Mouse (Mus musculus): ENCODE measurements around the gene 1700029H14Rik. TPM values are rescaled to one million over a fixed set of nuclear protein-coding genes. Genes with fewer than 3 reads are reported as not detected.

1700029H14Rik gene
- polyA plus RNA-seq, 1 experiment, result 0.22 TPM

- 80% methylated on average over 8 of the region's 8 CpGs for WGBS
- Histone ChIP-seq H3K36me3 (ENCODE audit: control insufficient read depth, insufficient read depth, low read length) (no peaks in the 10 kb centered on the region), H3K4me1 (ENCODE audit: control insufficient read depth, insufficient read depth, insufficient read length) (no peaks in the 10 kb centered on the region), H3K27ac (ENCODE audit: insufficient read depth, low read length) (no peak overlapping the region), H3K27me3 (ENCODE audit: control insufficient read depth, insufficient read depth, low read length) (no peaks in the 10 kb centered on the region), H3K4me3 (ENCODE audit: extremely low read depth, insufficient read depth, insufficient read length) (no peak overlapping the region)
- no peak for DNase-seq (ENCODE audit: low read depth in 1 of 2, low spot score in 2 of 2)
- no peak for TF ChIP-seq CTCF (IDR thresholded peaks at IDR 0.05; ENCODE audit: extremely low read depth, insufficient read depth, insufficient read length, insufficient replicate concordance)
- no peak for TF ChIP-seq POLR2A (IDR thresholded peaks at IDR 0.05; ENCODE audit: low read depth, low read length)
These were observed 29.1 kb downstream of the 1700029H14Rik start for GRCm38 (mm10) chr8:13533123-13533522.

- H3K27ac ChIP-seq (ENCODE audit: insufficient read depth, low read length), result no peak overlapping the region
- 40% methylated on average over 9 of the region's 9 CpGs for WGBS
These were observed 30.6 kb downstream of the 1700029H14Rik start for GRCm38 (mm10) chr8:13531602-13532171.

GRCm38 (mm10) chr8:13530941-13531340, 31.3 kb downstream of the 1700029H14Rik start:
- Histone ChIP-seq H3K36me3 (ENCODE audit: control insufficient read depth, insufficient read depth, low read length) (no peaks in the 10 kb centered on the region), H3K4me1 (ENCODE audit: control insufficient read depth, insufficient read depth, insufficient read length) (no peaks in the 10 kb centered on the region), H3K27ac (ENCODE audit: insufficient read depth, low read length) (no peak overlapping the region), H3K27me3 (ENCODE audit: control insufficient read depth, insufficient read depth, low read length) (no peaks in the 10 kb centered on the region), H3K4me3 (ENCODE audit: extremely low read depth, insufficient read depth, insufficient read length) (no peak overlapping the region)
- peak in 1 of 2 experiments; percentile 11 for DNase-seq (ENCODE audit: low read depth in 1 of 2, low spot score in 2 of 2)
- WGBS, result 8% methylated on average over 5 of the region's 5 CpGs
- TF ChIP-seq CTCF (IDR thresholded peaks at IDR 0.05; ENCODE audit: extremely low read depth, insufficient read depth, insufficient read length, insufficient replicate concordance), result no peak
- no peak for TF ChIP-seq POLR2A (IDR thresholded peaks at IDR 0.05; ENCODE audit: low read depth, low read length)

More at GRCm38 (mm10) chr8:13531602-13532171, 30.6 kb downstream of the 1700029H14Rik start:
- Histone ChIP-seq H3K36me3 (ENCODE audit: control insufficient read depth, insufficient read depth, low read length) (no peaks in the 10 kb centered on the region), H3K4me1 (ENCODE audit: control insufficient read depth, insufficient read depth, insufficient read length) (no peaks in the 10 kb centered on the region), H3K27me3 (ENCODE audit: control insufficient read depth, insufficient read depth, low read length) (no peaks in the 10 kb centered on the region), H3K4me3 (ENCODE audit: extremely low read depth, insufficient read depth, insufficient read length) (no peak overlapping the region)
- TF ChIP-seq CTCF (IDR thresholded peaks at IDR 0.05; ENCODE audit: extremely low read depth, insufficient read depth, insufficient read length, insufficient replicate concordance) (no peak), POLR2A (IDR thresholded peaks at IDR 0.05; ENCODE audit: low read depth, low read length) (no peak)
- no peak for DNase-seq (ENCODE audit: low read depth in 1 of 2, low spot score in 2 of 2)

DNA sequence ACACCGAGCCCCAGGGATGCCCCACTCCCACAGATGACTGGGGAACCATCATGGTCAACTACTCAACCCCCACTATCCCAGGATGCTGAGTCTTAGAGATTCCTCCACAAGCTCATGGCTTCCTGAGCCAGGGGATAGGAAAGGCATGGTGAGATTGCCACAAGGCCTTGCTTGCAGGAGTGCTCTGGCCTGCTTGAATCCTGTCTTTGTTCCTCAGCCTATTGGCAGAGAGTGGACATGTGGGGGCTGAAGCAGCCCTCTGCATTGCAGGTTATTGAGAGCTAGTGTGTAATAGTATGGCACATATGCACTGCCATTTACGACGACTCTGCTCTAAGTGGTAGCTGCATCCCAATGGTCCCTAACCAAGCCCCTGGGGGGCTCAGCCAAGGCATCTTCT, 31.9 kb downstream of the 1700029H14Rik start:
- no peaks in the 10 kb centered on the region for H3K4me1 ChIP-seq (ENCODE audit: control insufficient read depth, insufficient read depth, insufficient read length)
- TF ChIP-seq POLR2A (IDR thresholded peaks at IDR 0.05; ENCODE audit: low read depth, low read length), result no peak
- no peak for TF ChIP-seq CTCF (IDR thresholded peaks at IDR 0.05; ENCODE audit: extremely low read depth, insufficient read depth, insufficient read length, insufficient replicate concordance)
- no peaks in the 10 kb centered on the region for H3K27me3 ChIP-seq (ENCODE audit: control insufficient read depth, insufficient read depth, low read length)
- WGBS, result 54% methylated on average over 3 of the region's 3 CpGs
- H3K27ac ChIP-seq (ENCODE audit: insufficient read depth, low read length), result no peak overlapping the region
- H3K36me3 ChIP-seq (ENCODE audit: control insufficient read depth, insufficient read depth, low read length), result no peaks in the 10 kb centered on the region
- H3K4me3 ChIP-seq (ENCODE audit: extremely low read depth, insufficient read depth, insufficient read length), result no peak overlapping the region
- no peak for DNase-seq (ENCODE audit: low read depth in 1 of 2, low spot score in 2 of 2)

DNA sequence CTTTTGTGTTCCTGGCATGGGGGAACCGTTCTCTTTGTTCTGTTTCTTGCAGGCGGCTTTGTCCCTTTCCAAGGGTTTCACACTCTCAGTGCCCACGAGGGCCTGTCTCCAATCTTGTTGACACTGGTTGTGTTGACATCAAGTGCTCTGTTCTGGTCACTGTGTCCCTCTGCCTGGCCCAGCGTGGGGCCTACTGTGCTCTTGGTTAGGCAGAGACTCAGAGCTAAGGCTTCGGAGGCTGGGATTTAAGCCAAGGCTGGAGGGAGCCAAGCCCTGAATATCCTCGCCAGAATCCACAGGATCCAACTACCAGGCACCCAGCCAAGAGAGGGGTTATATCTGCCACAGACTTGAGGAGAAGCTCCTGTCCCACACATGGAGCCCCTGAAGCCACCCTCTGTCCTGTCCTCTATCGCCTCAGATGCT, 32.4 kb downstream of the 1700029H14Rik start:
- 79% methylated on average over 7 of the region's 7 CpGs for WGBS
- H3K27me3 ChIP-seq (ENCODE audit: control insufficient read depth, insufficient read depth, low read length), result no peaks in the 10 kb centered on the region
- DNase-seq (ENCODE audit: low read depth in 1 of 2, low spot score in 2 of 2), result no peak
- H3K36me3 ChIP-seq (ENCODE audit: control insufficient read depth, insufficient read depth, low read length), result no peaks in the 10 kb centered on the region
- no peak overlapping the region for H3K4me3 ChIP-seq (ENCODE audit: extremely low read depth, insufficient read depth, insufficient read length)
- H3K4me1 ChIP-seq (ENCODE audit: control insufficient read depth, insufficient read depth, insufficient read length), result no peaks in the 10 kb centered on the region
- H3K27ac ChIP-seq (ENCODE audit: insufficient read depth, low read length), result no peak overlapping the region
- TF ChIP-seq CTCF (IDR thresholded peaks at IDR 0.05; ENCODE audit: extremely low read depth, insufficient read depth, insufficient read length, insufficient replicate concordance) (no peak), POLR2A (IDR thresholded peaks at IDR 0.05; ENCODE audit: low read depth, low read length) (no peak)

- TF ChIP-seq POLR2A (IDR thresholded peaks at IDR 0.05; ENCODE audit: low read depth, low read length) (no peak), CTCF (IDR thresholded peaks at IDR 0.05; ENCODE audit: extremely low read depth, insufficient read depth, insufficient read length, insufficient replicate concordance) (no peak)
- no peaks in the 10 kb centered on the region for H3K4me1 ChIP-seq (ENCODE audit: control insufficient read depth, insufficient read depth, insufficient read length)
- DNase-seq (ENCODE audit: low read depth in 1 of 2, low spot score in 2 of 2), result no peak
- H3K4me3 ChIP-seq (ENCODE audit: extremely low read depth, insufficient read depth, insufficient read length), result no peak overlapping the region
- H3K27me3 ChIP-seq (ENCODE audit: control insufficient read depth, insufficient read depth, low read length), result no peaks in the 10 kb centered on the region
- WGBS, result 81% methylated on average over 15 of the region's 15 CpGs
- H3K27ac ChIP-seq (ENCODE audit: insufficient read depth, low read length), result no peak overlapping the region; the same call in 1 of the 2 replicates
- H3K36me3 ChIP-seq (ENCODE audit: control insufficient read depth, insufficient read depth, low read length), result no peaks in the 10 kb centered on the region
These were observed 33.0 kb downstream of the 1700029H14Rik start for GRCm38 (mm10) chr8:13529011-13529840.

GRCm38 (mm10) chr8:13521392-13521791, 40.9 kb downstream of the 1700029H14Rik start:
- H3K27me3 ChIP-seq (ENCODE audit: control insufficient read depth, insufficient read depth, low read length), result no peaks in the 10 kb centered on the region
- WGBS, result 75% methylated on average over 7 of the region's 7 CpGs

More at GRCm38 (mm10) chr8:13521392-13521791, 40.9 kb downstream of the 1700029H14Rik start:
- Histone ChIP-seq H3K27ac (ENCODE audit: insufficient read depth, low read length) (no peak overlapping the region), H3K36me3 (ENCODE audit: control insufficient read depth, insufficient read depth, low read length) (no peaks in the 10 kb centered on the region), H3K4me1 (ENCODE audit: control insufficient read depth, insufficient read depth, insufficient read length) (no peaks in the 10 kb centered on the region), H3K4me3 (ENCODE audit: extremely low read depth, insufficient read depth, insufficient read length) (no peak overlapping the region)
- DNase-seq (ENCODE audit: low read depth in 1 of 2, low spot score in 2 of 2), result no peak
- TF ChIP-seq CTCF (IDR thresholded peaks at IDR 0.05; ENCODE audit: extremely low read depth, insufficient read depth, insufficient read length, insufficient replicate concordance) (no peak), POLR2A (IDR thresholded peaks at IDR 0.05; ENCODE audit: low read depth, low read length) (no peak)
